Mouse (Mus musculus): ENCODE measurements around the gene Serp1.
A peak's percentile ranks its signal among the peaks of the same experiment; 100 is the strongest.

Gene Serp1

DNA sequence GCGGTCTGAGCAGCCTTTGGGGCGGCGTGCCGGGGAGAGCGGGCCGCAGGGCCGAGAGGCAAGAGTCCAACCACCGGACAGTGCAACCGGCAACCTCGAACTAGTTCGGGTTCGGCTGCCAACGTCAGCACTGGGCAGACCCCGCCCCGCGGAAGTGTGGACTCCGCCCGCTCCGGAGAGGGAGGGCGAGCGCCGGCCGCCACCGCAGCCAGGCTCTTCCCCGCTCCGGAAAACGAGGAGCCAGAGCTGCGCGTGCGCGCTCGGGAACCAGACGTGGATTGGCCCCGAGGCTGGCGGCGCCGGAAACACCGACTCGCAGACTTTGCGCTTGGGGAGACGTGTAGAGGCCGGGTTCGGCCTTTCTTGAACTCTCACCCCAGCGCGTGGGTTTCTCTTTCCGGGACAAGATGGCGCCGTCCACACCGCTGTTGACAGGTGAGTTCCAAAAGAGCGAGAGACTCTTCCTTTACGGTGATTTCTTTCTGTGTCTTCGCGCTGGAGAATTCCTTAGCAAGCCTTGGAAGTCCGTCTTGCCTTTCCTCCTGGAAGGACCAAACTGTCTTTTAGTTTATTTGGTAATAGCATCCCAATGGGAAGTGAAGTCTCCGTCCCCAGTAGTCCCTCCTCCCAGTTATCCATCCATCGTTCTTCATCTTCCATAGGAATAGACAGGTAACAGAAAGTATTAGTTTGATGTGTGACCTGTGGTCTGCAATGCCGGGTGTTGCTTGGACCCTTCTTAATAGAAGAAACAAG lies at the start of gene Serp1, which contains the start of gene Eif2a:
Serp1 (minus strand) TSS at position 241 of the 756 bp plus-strand sequence.
Eif2a (plus strand) TSS at position 170 of the 756 bp plus-strand sequence.
- peak; percentile 97 to 99 for DNase-seq (ENCODE audit: low spot score in 2 of 2)

DNA sequence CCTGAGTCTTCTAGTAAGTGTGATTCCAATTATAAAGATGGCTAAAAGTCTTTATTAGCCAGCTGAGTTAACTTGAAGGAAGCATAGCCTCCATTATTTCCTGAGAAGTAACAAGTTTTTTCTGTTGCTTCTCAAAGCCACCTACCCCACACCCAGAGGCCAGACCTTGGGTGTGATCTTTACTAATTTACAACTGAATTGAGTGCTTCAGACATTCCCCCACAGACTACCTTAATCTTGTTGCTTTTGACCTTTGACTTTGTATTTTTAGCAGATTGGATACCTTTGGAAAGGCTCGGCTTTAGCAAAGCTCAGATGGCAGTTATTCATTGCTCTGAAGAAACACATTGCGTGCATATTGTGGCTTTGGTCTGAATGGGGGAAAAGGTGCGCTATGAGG lies 45.1 kb upstream of the Serp1 start:
- no peak for DNase-seq (ENCODE audit: low spot score in 2 of 2)

DNA sequence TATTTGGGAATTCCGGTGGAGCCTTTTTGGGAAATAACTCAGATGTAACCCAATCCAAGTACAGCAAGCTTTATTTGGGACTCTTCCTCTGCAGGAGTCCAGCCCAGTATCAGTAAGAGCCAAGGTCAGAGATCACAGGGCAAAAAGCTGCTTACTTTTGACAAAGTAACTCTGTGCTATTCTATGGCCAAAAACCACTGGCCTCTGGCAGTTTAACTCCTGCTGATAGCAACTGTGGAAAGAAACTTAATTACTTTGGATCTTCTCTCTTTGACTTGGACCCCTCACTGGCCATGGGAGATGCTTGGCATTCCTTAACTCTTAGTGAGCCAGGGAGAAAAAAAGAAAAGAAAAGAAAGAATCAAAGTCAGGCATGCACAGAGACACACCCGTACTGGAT lies 35.7 kb upstream of the Serp1 start:
- DNase-seq (ENCODE audit: low spot score in 2 of 2): no peak

DNA sequence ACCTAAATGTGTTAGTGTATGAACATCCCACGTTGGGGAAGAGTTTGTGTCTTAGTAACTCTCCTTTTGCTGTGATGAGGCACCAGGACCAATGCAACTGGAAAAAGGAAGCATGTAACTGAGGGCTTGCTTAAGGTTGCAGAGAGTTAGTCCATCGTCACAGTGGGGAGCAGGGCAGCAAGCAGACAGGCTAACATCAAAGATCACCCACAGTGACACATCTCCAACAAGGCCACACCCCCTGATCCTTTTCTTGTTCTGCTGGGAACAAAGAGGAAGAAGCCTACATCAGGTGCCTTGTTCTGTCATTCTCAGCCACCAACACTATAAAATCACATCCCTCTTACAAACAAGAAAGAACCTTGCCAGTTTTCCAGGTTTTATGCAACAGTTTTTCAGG lies 34.2 kb upstream of the Serp1 start:
- DNase-seq (ENCODE audit: low spot score in 2 of 2): no peak

DNA sequence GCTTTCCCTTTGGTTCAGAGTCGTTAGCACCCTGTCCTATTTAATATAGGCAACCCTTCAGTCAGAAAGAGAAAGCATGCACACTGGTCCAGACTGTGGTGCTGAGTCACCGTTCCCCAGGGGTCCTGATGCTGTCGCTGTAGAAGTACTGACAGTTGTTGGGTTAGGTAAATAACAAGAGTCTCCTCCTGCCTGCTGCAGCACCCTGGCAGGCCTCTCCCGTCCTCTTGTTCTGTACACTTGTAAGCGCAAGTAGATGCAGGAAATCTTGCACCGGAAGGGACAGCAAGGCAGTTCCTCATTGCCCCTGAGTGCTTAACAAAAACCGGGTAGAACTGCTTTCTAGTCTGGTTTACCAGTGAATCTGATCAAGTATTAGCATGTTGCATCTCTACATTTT lies 31.0 kb upstream of the Serp1 start:
- DNase-seq (ENCODE audit: low spot score in 2 of 2): no peak

DNA sequence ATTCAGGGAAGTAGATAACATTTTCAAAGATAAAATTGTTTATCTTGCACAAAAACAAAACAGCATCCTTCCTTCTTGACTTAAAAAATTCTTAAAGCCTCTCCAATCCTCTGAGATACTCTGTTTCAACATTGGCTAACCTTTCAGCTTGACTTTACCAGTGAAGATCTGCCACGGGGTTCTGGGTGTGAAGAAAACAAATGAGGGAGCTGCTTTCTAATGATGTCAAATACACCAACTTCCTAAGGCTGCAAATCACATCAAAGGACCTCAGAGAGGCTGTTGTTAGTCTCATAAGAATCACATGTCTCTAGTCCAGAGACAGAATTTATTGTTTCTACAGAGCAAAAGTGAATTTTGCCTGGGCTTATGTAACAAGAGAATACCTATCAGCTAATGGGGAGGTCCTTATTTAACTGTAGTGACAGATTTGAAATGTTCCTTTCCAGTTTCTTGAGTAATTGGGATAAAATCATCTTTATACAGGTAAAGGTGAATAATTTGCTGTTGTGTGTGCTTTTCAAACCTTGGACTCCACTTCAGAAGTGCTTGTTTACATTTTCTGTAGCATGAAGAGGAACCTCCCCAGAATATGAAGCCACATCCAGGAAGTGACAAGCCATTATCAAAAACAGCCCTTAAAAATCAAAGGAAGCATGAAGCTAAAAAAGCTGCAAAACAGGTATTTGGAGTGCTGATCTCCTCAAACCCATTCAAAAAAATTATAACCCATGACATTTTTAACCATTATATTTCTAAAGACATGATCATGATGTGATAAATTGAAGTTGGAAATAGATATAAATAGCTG lies 26.5 kb upstream of the Serp1 start:
- no peak for DNase-seq (ENCODE audit: low spot score in 2 of 2)

DNA sequence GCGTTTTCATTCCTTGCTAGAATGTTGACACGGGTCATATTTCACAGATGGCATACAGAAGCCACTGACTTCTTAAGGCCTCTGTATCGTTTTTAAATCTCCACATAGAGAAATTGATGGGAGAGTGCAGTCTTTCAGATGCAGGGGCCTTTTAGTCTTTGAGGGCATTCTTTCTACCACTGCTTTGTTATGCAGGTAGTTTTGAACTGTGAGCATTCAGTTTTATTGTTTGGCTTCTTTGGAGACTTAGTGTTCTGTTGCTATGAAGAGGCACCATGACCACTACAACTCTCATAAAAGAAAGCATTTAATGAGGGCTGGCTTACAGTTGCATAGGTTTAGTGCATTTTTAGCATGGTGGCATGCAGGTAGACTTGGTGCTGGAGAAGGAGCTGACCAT lies 10.9 kb upstream of the Serp1 start:
- no peak for DNase-seq (ENCODE audit: low spot score in 2 of 2)

DNA sequence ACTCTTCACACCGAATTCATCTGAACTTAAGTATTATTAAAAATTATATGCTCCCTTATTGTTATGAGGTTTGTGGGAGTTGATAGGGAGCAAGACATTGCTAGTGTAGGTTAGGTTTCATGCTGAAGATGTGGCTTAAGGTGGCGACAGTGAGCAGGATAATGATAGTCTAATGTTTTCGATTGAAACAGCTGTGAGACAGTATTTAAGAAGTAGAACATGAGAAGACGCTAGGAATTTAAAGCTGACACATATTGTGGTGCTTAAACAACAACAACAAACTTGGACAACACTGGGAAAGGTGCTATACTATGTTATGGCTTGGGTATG lies 681 bp upstream of the Serp1 start:
- DNase-seq (ENCODE audit: low spot score in 2 of 2): no peak

DNA sequence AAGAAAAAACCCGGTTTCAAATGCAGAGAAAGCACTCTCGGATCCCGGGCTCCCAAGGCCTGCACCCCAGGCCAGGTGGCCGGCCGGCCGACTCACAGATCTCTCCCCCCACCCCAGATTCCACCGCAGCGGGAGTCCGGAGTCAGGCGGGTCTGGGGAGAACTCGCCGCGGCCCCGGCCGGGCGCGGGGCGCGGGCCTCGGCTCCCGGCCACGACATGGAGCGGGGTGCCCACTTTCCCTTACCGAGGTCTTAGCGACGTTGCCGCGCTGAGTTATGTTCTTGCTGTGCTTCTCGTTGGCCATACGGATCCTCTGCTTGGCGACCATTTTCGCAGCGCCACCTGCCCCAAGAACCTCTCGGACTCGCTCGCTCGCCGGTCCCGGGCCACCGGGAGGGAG lies 526 bp downstream of the Serp1 start:
- DNase-seq (ENCODE audit: low spot score in 2 of 2): no peak

DNA sequence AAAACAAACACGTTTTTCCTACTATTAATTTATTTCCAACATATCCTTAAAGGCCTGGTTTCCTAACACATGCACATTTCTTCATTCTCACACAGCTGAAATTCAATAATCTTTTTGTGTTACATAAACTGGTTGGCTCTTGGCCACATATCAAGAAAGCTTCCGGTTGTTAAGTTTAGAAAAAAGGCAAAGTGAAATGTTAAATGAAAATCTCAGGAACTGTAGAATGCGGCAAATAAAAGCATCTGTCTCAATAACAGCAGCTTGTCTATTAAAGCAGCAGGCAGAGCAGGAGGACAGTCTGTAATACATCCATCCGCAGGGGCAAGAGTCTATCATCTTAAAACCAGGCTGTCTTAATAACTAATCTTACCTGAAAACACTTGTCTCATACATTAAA lies 1.4 kb downstream of the Serp1 start:
- no peak for DNase-seq (ENCODE audit: low spot score in 2 of 2)

DNA sequence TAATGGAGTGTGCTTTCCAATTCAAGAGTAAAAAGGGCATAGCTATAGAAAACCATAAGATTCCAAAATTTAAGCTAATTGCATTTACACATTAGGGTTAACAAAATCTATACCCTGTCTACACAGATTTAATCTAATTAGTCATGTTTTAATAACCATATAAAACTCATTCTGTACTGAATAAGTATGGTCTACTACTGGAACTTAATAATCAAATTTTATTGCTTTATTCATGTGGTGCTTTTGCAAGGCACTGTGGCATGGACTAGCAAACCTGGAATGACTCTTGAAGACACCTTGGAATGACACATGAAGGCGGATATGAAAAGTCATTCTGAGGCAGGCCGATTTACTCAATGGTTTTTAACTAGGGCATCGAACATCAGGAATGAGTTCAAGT lies 2.3 kb downstream of the Serp1 start:
- no peak for DNase-seq (ENCODE audit: low spot score in 2 of 2)

DNA sequence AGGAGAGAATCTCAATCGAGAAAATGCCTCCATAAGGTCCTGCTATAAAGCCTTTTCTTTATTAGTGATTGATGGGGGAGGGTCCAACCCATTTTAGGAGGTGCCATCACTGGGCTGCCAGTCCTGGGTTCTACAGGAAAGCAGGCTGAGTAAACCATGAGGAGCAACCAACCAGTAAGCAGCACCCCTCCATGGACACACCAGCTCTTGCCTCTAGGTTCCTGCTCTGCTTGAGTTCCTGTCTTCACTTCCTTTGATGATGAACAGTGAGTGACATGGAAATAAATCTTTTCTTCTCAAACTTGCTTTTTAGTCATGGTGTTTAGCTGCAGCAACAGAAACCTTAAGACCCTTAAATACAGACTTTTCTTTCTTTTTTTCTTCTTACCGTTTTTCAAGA lies 4.3 kb downstream of the Serp1 start:
- no peak for DNase-seq (ENCODE audit: low spot score in 2 of 2)

DNA sequence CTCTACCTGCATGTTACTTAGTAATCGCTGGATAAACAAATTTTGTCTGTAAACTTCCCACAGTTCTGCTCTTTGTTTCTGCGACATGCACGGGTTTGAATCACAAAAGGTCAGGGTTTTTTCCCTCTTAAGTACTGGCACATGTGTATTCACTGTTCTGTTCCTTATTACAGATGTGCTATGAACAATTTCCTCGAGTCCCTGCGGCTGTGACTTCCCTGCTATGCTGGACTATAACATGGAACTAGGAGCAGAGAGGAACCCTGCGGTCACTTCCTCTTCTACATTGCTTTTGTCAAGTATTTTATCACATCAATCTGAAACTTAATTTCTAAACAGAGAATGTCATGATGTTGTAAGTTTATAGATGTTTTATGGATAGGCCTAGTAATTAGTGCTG lies 5.4 kb downstream of the Serp1 start:
- DNase-seq (ENCODE audit: low spot score in 2 of 2): no peak

DNA sequence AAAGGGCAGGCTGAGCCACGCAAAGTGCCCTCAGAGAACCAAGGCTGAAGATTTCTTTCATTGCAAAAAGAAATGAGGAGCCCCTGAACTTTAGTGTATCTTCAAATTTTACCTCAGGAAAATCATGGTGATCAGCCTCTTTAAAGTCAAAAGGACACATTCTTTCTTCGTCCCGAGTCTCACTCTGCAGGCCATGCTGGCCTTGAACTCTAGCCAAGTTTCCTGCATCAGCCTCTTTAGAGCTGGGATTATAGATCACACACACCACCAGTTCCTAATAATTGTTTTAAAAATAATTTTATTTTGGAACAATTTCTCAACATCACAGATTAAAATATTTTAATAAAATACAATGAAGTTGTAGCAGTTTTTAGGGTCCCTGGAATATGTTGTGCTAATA lies 6.2 kb downstream of the Serp1 start:
- DNase-seq (ENCODE audit: low spot score in 2 of 2): no peak

DNA sequence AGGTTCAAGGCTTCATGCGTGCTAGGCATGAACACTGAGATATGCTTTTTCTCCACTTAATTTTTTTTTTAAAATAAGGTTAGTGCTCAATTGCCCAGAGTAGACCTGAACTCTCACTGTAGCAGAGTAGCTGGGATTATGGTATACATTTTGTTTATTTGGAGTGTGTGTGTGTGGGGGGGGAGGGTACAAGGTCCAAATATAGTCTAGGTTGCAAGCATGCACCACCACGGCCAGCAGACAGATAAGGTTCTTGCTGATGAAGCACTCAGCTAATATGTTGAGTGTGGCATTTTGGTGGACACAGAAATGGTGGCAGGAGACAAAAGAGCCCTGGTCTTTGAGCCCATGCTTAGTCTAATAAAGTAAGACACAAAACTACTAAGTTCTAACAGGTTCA lies 6.7 kb downstream of the Serp1 start:
- no peak for DNase-seq (ENCODE audit: low spot score in 2 of 2)

DNA sequence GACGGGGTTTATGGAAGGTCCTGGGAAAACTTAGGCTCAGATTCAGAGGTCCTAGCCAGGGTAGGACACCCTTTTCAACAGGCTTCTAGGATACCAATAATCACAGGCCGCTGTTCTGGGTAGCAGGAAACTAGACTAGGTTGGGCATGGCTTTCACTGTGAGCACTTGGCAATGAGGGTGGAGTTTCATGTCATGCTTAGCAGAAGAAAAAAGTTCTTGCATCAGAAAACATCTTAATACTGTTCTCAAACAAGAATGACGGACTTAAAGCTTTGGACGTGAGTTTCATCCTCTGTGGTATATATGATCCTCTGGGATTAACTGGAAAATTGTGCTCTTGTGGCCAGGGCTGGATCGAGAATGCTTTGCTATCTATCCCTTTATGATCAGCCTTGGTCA lies 7.9 kb downstream of the Serp1 start:
- no peak for DNase-seq (ENCODE audit: low spot score in 2 of 2)

DNA sequence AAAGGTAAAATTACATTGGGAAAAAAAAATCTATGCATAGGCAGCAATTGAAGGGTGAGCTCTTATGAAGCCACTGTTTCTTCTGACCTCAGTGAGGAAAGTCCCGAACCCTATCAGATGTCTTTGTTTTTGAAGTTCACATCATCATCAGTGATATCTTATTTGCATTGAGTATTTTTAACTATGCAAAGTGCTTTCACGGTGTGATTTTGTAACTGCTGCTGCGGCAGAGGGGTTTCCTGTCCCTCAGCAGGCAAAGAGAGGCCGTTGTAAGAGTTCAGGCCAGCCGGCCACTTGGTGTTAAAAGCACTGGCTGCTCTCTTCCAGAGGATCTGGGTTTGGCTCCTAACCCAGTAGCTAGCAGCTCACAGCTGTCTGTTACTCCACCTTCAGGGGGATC lies 8.4 kb downstream of the Serp1 start:
- DNase-seq (ENCODE audit: low spot score in 2 of 2): no peak

DNA sequence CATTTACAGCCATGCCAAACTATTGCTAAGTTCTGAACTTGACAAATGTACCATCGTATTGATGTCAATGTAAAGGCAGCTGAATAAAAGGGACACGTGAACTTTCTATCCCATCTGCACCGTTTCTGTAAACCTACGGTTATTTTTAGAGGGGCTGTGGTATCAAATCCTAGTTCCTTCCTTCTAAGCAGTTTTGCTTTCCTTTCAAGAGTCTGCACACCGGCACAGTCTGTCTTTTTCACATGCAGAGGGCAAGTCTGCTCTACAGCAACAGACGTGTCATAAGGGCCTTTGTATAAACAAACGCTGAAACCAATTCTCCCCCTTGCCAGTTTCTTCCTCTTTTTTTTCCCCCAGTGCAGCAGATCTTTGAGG lies 9.1 kb downstream of the Serp1 start:
- DNase-seq (ENCODE audit: low spot score in 2 of 2): no peak

DNA sequence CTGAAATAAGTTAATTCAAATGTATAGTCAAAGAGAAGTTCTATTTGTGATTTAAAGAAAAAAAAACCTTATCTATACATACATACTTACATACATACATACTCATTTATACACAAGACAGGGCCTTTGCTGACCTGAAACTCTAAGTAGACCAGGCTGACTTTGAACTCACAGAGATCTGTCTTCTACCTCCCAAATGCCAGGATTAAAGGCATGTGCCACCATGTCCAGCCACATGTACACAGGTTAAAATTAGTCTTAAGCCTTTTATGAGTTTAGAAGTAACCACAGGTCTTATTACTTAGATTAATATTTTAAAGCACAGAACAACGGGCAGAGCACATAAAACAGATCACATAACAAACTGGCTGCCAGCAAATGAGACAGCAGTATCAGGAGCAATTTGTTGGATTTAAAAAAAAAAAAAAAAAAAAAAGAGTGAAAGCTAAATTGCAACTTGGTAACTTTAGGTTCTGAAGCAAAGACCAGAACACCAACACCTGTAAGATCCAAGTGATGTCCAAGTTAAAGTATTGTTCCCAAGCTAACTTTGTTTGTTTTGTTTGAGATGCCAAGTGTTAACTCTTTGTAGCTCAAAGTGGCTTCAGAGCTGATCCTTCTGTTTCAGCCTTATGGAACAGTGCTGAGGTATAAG lies 9.6 kb downstream of the Serp1 start:
- DNase-seq (ENCODE audit: low spot score in 2 of 2): no peak

DNA sequence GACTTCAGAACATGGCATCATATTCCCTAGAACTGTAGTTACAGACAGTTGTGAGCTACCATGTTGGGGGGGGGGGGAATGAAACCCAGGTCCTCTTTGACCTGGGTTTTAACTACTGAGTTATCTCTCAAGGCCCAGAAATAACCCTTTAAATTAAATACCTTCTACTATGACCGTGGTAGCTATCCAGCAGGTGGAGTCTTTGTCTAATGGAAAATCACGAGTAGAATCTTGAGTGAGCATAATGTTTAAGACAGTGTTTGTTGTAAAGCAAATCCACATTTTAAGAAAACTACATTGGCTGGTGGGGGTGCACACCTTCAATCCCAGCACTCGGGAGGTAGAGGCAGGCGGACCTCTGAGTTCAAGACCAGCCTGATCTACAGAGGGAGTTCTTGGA lies 12.2 kb downstream of the Serp1 start:
- DNase-seq (ENCODE audit: low spot score in 2 of 2): no peak

DNA sequence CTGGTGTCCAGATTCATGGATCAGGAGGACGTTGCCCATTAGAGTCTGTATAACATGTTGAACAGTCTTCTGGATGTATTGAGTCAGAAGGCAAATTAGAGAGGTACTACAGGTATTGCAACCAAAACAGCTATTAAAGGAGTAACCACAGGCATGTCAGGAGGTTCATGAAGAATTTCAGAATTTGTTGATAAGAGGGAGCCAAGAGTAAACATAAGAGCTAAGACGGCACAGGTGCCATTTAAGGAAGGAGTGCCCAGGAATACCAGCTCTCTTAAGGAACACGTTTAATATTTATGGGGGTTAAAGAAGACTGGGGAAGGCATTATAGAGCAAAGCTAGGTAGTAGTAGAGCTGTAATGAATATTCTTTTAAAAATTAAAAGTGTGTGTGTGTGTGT lies 13.0 kb downstream of the Serp1 start:
- no peak for DNase-seq (ENCODE audit: low spot score in 2 of 2)

DNA sequence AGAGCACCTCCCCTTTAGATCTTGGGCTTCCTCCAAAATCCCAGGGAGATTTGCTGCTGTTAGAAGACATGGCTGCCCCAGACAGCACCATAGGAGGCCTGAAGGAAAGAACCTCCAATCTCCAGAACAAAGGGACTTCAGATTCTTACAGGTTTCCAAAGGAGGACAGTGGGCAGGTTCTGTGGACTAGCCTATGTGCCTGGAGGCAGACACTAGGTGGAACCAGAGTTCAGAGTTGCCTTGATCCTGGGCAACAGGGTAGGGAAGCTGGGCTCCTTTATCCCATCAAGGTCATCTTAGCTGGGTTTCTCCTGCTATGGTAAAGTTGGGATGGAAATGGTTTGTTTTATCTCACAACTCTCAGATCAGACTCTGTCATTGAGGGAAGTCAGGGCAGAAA lies 14.1 kb downstream of the Serp1 start:
- DNase-seq (ENCODE audit: low spot score in 2 of 2): no peak

Data from left cerebral cortex, adult 9 months (tissue).